Mouse (Mus musculus): ENCODE data around the gene Lrrfip2. TPM values are rescaled to one million over a fixed set of nuclear protein-coding genes. Genes with fewer than 3 reads are reported as not detected.
A peak's percentile ranks its signal among the peaks of the same experiment; 100 is the strongest.

Lrrfip2 gene
- polyA plus RNA-seq, 1 experiment from 2014 or later, result 40.0 TPM

DNA sequence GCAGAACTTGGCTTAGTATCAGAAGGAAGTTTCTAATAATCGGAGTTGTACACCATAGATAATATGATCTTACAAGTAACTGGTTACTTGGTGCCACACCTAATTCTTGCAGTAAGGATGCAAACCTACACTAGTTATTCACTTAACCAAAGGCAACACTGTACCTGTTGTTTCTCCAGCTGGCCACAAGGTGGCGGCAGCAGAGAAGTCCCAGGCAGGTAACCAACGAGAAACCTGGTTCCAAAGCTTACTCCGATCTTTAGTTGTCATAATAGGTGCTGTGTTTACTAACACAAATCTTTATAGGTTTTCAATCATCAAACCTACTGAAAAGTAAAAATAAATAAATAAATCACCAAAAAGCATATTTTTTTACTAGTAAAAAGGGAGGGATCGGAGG is 24.3 kb upstream of the Lrrfip2 start:
- H3K36me3 ChIP-seq, result no peaks in the 10 kb centered on the region
- peaks cover 5% of the 10 kb centered on the region; the same call in 1 of the 2 replicates for H3K27me3 ChIP-seq (ENCODE audit: insufficient read depth, poor library complexity, severe bottlenecking)
- no peaks in the 10 kb centered on the region for H3K9me3 ChIP-seq
- no peak overlapping the region for H3K27ac ChIP-seq
- DNase-seq (ENCODE audit: low spot score), result peak; percentile 33
- WGBS, result 37% methylated on average over 5 of the region's 5 CpGs
- peaks cover 19% of the 10 kb centered on the region for H3K4me1 ChIP-seq (replicated peaks)
- no peak overlapping the region for H3K4me3 ChIP-seq

DNA sequence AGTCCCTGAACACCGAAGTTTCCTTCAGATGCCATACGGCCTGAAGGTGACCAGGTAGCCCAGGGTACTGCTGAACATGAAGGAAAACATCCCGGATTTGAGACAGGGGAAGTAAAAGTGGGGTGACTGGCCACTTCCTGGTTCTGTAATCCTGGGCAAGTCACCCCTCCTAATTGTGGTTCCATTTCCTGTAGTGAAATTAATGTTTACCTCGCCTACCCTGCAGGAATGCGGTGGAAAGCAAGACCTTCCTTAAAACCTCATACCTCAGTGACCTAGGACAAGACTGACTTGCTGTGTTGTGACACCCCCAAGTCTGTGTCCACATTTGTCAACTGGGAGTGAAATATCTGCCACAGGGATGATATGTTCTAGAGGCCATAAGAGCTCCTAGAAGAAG is 22.8 kb upstream of the Lrrfip2 start:
- Histone ChIP-seq H3K4me3 (no peak overlapping the region), H3K27ac (no peak overlapping the region), H3K9me3 (no peaks in the 10 kb centered on the region), H3K27me3 (ENCODE audit: insufficient read depth, poor library complexity, severe bottlenecking) (no peaks in the 10 kb centered on the region), H3K36me3 (no peaks in the 10 kb centered on the region), H3K4me1 (replicated peaks) (peaks cover 4% of the 10 kb centered on the region; the same call in 1 of the 2 replicates)
- WGBS, result 85% methylated on average over 5 of the region's 5 CpGs
- no peak for DNase-seq (ENCODE audit: low spot score)

DNA sequence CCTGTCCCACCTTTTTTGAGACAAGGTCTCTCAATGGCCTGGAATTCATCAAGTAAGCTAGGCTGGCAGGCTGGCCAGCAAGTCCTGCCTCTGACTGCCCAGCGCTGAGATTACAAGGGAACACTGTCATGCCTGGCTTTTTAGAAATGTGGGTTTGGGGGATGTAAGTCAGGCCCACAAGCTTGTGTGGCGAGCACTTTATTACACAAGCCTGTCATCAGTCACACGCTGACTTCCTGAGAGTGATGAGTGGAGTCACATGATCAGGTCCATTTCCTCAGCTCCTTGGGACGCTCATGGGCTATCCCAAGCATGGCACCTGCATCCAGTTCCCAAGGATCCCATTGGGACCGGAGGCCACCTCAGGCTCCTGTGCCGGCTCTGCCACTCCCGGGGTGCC is 21.7 kb upstream of the Lrrfip2 start:
- WGBS, result 87% methylated on average over 7 of the region's 7 CpGs
- Histone ChIP-seq H3K27ac (no peak overlapping the region), H3K27me3 (ENCODE audit: insufficient read depth, poor library complexity, severe bottlenecking) (no peaks in the 10 kb centered on the region), H3K4me3 (no peak overlapping the region), H3K4me1 (replicated peaks) (0 out of 2 replicates have a peak, but pooled peaks cover 4% of the 10 kb centered on the region), H3K36me3 (no peaks in the 10 kb centered on the region), H3K9me3 (no peaks in the 10 kb centered on the region)
- no peak for DNase-seq (ENCODE audit: low spot score)

DNA sequence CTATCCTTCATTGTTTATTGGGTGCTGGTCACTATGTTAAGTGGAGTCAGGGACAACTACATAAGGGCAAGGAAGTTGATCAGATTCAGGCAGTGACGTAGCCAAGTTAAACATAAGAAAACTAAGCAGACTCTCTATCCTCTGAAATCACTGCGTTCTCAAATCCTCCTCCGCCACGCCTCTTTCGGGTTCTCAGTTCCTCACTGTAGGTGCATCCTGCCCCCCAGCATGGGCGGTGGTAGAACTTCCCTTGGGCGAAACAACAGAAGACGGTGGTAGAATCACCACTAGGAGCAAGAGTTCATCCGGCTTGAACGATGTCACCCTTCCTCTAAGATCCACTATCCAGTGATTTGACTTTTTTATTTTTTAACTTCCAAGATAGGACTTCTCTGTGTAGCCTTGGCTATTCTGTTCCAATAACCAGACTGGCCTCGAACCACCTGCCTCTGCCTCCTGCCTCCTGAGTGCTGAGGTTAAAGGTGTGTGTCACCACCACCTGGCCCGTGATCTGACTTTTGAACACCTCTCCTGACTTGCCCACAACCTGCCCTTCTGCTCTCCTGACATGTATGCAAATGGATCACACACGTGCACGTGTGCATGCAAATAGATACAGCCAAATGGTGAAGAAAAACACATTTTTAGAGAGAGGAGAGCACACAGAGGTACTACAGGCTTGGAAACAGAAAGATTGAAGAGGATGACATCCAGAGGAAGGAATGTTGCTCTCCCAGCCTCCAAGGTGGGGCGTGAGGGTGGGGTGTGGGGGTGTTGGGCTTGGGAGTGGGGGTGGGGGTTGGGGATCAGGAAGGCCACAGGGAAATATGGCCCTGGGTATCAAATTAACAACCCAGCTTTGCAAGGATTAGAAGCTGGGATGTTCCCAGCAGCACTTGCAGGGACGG is 20.7 kb upstream of the Lrrfip2 start:
- Histone ChIP-seq H3K9me3 (no peaks in the 10 kb centered on the region), H3K36me3 (no peaks in the 10 kb centered on the region), H3K4me3 (no peak overlapping the region), H3K27ac (no peak overlapping the region), H3K27me3 (ENCODE audit: insufficient read depth, poor library complexity, severe bottlenecking) (no peaks in the 10 kb centered on the region), H3K4me1 (replicated peaks) (0 out of 2 replicates have a peak, but pooled peaks cover 4% of the 10 kb centered on the region)
- 87% methylated on average over 16 of the region's 16 CpGs for WGBS
- DNase-seq (ENCODE audit: low spot score), result no peak

DNA sequence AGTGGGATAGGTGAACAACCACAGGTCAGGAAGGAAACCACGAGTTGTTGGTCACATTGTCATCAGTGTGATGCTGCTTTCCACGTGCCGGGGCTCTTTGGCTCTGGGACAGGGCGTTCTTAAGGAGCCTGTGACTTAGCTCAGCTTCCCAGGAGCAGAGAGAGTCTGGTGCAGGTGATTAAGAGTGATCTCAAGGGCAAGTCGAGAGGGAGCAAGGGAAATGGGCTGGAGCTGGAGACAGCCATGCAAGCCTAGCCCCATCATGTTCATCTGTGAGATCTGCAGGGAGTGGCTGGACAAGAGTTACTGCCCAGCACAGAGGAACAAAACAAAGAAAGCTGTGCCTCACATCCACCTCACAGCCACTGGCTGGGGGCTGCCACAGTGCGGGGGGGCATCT is 19.8 kb upstream of the Lrrfip2 start:
- no peak for DNase-seq (ENCODE audit: low spot score)
- WGBS, result 72% methylated on average over 6 of the region's 6 CpGs
- H3K9me3 ChIP-seq, result no peaks in the 10 kb centered on the region

DNA sequence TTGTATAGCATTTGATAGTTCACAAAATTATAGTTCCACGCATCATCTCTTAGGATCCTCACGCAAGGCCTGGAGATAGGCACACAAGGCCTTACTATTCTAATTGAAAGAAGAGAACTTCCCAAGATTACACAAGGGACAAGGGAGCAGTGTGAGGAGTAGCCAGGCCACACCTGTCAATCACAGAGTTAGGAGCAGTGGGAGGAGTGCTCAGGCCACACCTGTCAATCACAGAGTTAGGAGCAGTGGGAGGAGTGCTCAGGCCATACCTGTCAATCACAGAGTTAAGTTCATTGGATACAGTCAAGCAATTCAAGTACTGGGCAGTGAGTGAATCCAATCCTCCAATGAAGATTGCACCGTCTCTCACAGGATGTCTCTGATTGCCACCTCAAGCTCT is 17.0 kb upstream of the Lrrfip2 start:
- no peak overlapping the region for H3K27ac ChIP-seq
- DNase-seq (ENCODE audit: low spot score), result no peak
- no peaks in the 10 kb centered on the region for H3K27me3 ChIP-seq (ENCODE audit: insufficient read depth, poor library complexity, severe bottlenecking)
- H3K36me3 ChIP-seq, result no peaks in the 10 kb centered on the region
- no peaks in the 10 kb centered on the region for H3K9me3 ChIP-seq
- 86% methylated on average over 3 of the region's 3 CpGs for WGBS
- H3K4me1 ChIP-seq (replicated peaks), result 0 out of 2 replicates have a peak, but pooled peaks cover 4% of the 10 kb centered on the region
- no peak overlapping the region for H3K4me3 ChIP-seq

More for the DNA sequence above, 19.8 kb upstream of the Lrrfip2 start:
- Histone ChIP-seq H3K27me3 (ENCODE audit: insufficient read depth, poor library complexity, severe bottlenecking) (no peaks in the 10 kb centered on the region), H3K36me3 (no peaks in the 10 kb centered on the region), H3K4me1 (replicated peaks) (0 out of 2 replicates have a peak, but pooled peaks cover 4% of the 10 kb centered on the region), H3K27ac (no peak overlapping the region), H3K4me3 (no peak overlapping the region)

DNA sequence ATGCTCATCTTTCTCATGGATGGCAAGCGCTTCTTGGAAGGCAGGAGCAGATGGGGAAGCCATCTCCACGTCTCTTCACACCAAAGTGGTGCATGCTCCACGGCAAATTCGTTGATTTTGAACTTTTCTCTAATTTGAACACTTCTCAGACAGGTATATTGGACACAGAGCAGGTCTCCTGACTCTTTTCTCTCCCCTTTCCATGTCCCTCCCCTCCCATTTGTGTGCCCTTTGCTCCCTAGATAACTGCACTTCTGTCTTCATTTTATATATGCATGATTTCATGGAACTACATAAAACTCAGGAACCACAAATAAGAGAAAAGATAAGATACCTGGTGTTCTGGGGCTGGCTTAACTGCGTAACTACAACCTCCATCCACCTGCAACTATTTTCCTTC is 14.1 kb upstream of the Lrrfip2 start:
- no peak for DNase-seq (ENCODE audit: low spot score)
- H3K4me3 ChIP-seq, result no peak overlapping the region
- no peaks in the 10 kb centered on the region for H3K4me1 ChIP-seq (replicated peaks)

DNA sequence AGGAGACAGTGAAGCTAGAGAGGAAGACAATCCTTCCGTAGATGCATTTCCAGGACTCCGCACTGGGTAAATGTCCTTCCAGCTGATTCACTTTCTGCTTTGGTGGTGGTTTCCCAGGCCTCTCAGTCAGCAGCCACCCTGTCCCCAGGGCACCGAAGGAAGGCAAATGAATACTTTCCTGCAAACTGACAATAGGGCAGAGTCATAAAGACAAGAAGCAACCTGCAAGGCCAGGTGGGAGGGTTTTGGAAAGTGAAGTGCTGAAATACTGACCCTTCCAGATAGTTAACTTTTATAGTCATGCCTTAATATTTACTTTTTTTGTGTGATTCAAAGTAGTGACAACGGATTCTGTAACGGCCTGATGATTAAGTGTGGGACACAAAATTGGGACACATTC is 13.5 kb upstream of the Lrrfip2 start:
- Histone ChIP-seq H3K4me1 (replicated peaks) (no peaks in the 10 kb centered on the region), H3K4me3 (no peak overlapping the region), H3K27ac (no peak overlapping the region), H3K9me3 (no peaks in the 10 kb centered on the region), H3K27me3 (ENCODE audit: insufficient read depth, poor library complexity, severe bottlenecking) (no peaks in the 10 kb centered on the region), H3K36me3 (no peaks in the 10 kb centered on the region)
- WGBS, result 91% methylated on average over 5 of the region's 5 CpGs
- DNase-seq (ENCODE audit: low spot score), result no peak

More for the DNA sequence above, 14.1 kb upstream of the Lrrfip2 start:
- Histone ChIP-seq H3K27ac (no peak overlapping the region), H3K9me3 (no peaks in the 10 kb centered on the region), H3K36me3 (no peaks in the 10 kb centered on the region), H3K27me3 (ENCODE audit: insufficient read depth, poor library complexity, severe bottlenecking) (no peaks in the 10 kb centered on the region)
- WGBS, result 84% methylated on average over 5 of the region's 5 CpGs

DNA sequence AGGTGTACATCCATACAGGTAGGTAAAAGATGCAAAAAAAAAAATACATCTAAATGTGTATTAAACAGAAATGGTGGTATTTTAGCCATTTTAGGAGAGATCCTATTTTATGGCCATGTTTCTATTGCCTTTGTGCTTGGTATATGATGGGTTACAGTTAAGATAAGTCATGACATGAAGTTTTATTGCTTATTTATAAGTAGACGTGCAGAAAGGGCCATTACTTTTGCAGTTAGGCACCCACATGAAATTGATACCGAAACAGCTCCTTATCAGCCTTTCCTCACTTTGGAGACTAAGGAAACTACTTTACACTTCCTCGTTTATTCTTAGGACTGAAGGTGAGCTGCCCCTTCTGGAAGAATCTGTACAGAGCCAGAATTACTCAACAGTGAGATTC is 9.5 kb upstream of the Lrrfip2 start:
- 86% methylated on average over 3 of the region's 3 CpGs for WGBS
- Histone ChIP-seq H3K4me1 (replicated peaks) (no peaks in the 10 kb centered on the region), H3K36me3 (no peaks in the 10 kb centered on the region), H3K27me3 (ENCODE audit: insufficient read depth, poor library complexity, severe bottlenecking) (no peaks in the 10 kb centered on the region), H3K9me3 (no peaks in the 10 kb centered on the region), H3K27ac (no peak overlapping the region), H3K4me3 (no peak overlapping the region)
- no peak for DNase-seq (ENCODE audit: low spot score)

DNA sequence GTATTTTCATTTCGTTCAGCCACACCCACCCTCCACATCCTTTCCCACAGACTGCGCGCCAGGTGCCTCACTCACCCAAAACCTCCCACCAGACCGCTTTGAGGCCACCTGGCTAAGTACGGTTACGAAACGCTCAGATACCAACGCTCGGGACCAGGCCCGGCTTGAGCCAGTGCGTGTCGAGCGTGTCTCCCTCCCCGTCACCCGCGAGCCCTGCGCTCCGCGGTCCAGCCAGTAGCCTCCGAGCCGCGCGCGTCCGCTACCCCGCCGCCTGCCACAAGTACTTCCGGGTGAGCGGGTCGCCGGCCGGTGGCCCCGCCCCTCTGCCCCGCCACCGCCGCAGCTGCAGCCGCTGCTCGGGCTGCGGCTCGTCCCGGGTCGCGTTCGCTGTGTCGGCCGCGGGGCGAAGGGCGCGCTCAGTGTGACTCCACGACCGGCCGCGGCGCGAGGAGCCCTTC is 431 bp downstream of the Lrrfip2 start:
- Histone ChIP-seq H3K27me3 (ENCODE audit: insufficient read depth, poor library complexity, severe bottlenecking) (no peaks in the 10 kb centered on the region), H3K36me3 (peaks cover 16% of the 10 kb centered on the region), H3K9me3 (no peaks in the 10 kb centered on the region), H3K4me1 (replicated peaks) (peaks cover 23% of the 10 kb centered on the region), H3K27ac (peak overlapping the region; percentile 95), H3K4me3 (peak overlapping the region; percentile 95)
- whole genome bisulfite sequencing, result under 1% methylated on average over 56 of the region's 56 CpGs
- DNase-seq (ENCODE audit: low spot score), result peak; percentile 86

DNA sequence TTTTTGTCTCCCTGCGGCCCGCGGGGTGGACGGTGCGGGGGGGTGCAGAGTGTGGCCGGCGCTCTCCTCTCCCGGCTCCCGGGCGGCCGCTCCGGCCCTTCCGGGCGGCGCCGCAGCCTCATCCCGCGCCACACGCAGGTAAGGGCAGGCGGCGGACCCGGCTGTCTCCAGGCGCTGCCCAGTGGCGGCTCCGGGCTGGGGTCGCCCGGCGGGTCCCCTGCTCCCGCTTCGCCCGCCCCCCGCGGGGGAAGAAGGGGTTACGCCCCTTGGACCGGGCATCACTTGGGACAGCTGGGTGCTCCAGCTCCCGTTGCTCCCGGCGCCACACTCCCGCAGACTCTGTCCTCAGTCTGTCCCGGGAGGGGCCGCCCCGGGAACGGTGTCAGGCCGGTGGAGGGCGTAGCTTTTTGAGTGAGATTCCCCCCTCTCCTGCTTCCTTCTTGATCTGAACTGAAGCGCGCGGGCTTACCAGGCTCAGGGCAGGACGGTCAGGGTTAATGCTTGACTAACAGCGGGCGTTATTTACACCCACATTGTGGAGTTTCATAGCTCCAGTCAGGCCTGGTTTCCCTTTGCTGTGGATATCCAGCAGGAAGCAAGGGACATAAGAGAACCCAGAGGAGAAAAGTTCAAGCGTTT is 979 bp downstream of the Lrrfip2 start:
- Histone ChIP-seq H3K27ac (peak overlapping the region; percentile 95), H3K9me3 (no peaks in the 10 kb centered on the region), H3K27me3 (ENCODE audit: insufficient read depth, poor library complexity, severe bottlenecking) (no peaks in the 10 kb centered on the region), H3K36me3 (peaks cover 16% of the 10 kb centered on the region), H3K4me3 (peak overlapping the region; percentile 95), H3K4me1 (replicated peaks) (peaks cover 23% of the 10 kb centered on the region)
- under 1% methylated on average over 49 of the region's 52 CpGs for WGBS
- no peak for DNase-seq (ENCODE audit: low spot score)

DNA sequence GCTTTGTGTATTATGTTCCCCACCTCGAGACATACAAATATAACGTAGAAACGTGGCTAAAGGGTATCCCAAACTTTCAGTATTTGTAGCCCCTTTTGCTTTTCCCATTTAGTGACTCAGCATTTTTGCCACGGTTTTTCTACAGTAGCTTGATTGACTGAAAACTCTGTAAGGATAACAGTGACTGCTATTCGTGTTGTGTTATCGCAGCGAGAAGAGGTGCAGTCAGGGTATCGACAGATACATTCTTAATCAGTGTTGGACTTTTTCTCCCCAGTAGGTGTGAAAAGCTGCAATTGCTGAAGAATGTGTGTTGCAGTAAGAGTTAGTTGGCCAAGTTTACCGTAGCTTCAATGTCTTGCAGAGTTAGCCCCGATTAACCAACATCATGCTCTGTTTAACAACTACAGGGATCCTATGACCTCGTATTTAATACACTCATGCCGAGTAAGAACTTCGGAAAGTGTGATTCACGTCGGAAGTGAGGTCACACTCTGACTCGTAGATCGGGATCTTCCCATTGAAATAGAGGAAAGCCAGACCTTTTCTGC is 1.6 kb downstream of the Lrrfip2 start:
- WGBS, result 26% methylated on average over 17 of the region's 17 CpGs
- H3K4me1 ChIP-seq (replicated peaks), result peaks cover 23% of the 10 kb centered on the region
- H3K4me3 ChIP-seq, result peak overlapping the region; percentile 95
- DNase-seq (ENCODE audit: low spot score), result no peak
- peaks cover 16% of the 10 kb centered on the region for H3K36me3 ChIP-seq
- H3K27ac ChIP-seq, result no peak overlapping the region
- H3K27me3 ChIP-seq (ENCODE audit: insufficient read depth, poor library complexity, severe bottlenecking), result no peaks in the 10 kb centered on the region
- no peaks in the 10 kb centered on the region for H3K9me3 ChIP-seq

DNA sequence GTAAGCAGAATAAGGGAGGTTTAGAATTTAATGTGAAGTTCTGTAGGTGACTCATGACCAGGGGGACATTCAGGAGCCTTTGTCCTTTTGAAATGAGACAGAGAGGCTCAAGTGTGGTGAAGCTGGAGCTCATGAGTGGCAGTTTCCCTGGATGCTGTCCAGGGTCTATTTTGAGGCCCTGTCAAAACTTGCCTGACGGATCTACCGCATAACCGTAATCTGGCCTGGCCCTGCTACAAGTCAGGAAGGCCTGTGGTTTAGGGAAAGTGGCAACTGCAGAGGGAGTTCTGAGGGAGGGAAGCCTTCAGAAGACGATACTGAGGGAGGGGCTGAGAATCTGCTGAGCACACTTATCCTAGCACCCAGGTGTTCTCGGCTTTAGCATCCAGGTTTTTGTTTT is 5.1 kb downstream of the Lrrfip2 start:
- Histone ChIP-seq H3K27me3 (ENCODE audit: insufficient read depth, poor library complexity, severe bottlenecking) (no peaks in the 10 kb centered on the region), H3K4me3 (no peak overlapping the region), H3K27ac (no peak overlapping the region), H3K9me3 (no peaks in the 10 kb centered on the region), H3K4me1 (replicated peaks) (peaks cover 16% of the 10 kb centered on the region), H3K36me3 (peaks cover 15% of the 10 kb centered on the region)
- DNase-seq (ENCODE audit: low spot score), result no peak
- 87% methylated on average over 5 of the region's 5 CpGs for WGBS

All from hindbrain, embryonic 10.5 days (tissue).